Mouse (Mus musculus): ENCODE data around the gene Prph.
"Not testable (repeated sequence)": the region's sequence is repeated elsewhere in the genome, so short reads cannot be mapped to it uniquely, and the experiment has no call there.

The Prph gene

DNA sequence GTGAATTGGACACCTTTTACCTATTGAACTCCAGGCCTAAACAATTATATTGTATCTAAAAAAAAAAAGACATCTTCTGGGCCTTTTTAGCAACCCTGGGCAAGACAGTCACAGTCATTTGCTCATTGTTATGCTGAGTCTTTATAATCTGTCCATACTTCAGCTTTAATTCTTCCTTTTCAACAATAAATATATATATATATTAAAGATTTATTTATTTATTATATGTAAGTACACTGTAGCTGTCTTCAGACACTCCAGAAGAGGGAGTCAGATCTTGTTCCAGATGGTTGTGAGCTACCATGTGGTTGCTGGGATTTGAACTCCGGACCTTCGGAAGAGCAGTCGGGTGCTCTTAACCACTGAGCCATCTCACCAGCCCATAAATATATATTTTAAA, 21.0 kb downstream of the Prph start:
- DNase-seq (ENCODE audit: low read depth): not testable (repeated sequence)

DNA sequence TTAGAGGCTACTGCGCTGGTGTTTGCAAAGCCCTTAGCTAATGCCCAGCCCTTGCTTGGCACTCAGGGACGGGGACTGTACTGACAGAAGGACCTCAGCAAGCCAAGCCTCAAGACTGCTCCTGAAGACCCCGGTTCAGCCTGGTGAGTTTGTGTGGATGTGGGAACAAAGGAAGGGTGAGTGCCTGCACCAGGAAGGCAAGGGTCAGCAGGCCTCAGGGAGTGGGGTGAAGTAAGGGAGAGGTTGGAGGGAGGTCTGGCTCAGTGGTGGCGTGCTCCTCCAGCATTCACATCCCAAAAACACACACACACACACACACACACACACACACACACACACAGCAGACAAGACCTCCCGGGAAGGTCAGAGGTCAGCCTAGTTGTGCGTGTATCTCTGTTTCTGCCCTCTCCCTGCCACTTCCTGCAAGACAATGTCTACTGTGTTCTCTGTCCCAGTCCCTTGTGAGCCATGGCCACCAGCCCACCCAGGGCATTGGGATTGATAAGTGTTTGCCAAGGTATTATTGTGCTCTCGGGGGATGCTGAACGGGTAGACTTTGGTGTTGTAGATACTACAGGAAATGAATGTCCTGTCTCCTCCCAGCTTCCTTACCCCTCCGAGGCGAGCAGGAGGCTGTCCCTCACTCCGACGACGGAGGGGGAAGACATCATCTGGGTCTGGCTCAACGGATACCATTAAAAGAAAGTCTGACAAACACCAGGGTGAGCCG, 23.4 kb downstream of the Prph start:
- no peak for DNase-seq (ENCODE audit: low read depth)

DNA sequence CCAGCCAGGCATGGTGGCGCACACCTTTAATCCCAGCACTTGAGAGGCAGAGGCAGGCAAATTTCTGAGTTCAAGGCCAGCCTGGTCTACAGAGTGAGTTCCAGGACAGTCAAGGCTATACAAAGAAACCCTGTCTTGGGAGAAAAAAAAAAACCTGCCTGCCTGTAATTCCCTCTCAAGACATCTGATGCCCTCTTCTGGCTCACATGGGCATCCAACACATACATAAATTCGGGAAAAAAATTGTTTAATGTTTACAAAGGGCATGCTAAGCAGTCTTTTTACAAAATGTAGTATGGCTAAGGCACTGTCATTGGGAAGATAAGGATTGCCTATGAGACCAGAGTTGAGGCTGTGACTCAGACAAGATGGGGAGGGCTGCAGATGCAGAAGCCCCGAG, 24.8 kb downstream of the Prph start:
- DNase-seq (ENCODE audit: low read depth): peak; percentile 28

DNA sequence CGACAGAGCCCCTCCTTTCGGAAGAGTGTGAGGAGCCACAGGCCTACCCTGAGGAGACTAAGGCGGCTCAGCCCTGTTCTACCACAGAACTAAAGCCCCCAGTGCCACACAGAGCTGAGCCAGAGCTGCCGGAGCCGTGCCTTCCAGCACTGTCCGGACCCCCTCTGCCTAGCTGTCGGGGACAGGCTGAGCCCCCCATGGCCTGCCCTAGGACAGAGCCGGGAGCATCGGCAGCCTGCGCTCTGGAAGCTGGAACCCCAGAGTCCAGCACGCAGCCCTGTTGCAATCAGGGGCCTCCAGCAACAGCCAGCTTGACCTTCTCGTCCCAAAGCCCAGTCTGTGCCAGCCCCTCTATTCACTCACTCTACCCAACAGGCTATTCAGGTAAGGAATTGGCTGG, 27.3 kb downstream of the Prph start:
- no peak for DNase-seq (ENCODE audit: low read depth)

DNA sequence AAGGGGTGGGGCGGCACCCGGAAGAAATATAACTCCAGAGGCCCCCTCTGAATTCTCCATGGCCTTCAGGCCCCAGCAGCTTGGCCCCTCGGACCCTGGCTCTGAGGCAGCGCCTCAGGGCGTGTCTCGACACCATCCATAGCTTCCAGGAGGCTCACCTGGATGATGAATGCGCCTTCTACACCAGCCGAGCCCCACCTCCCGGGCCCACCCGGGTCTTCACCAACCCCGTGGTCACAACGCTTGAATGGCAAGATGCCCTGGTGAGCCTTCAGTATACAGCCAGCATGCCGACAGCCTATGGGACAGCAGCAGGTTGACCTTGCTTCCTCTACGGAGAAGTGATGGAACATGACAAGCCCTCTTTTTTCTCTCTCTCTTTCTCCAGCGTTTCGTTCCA, 27.9 kb downstream of the Prph start:
- DNase-seq (ENCODE audit: low read depth): no peak

DNA sequence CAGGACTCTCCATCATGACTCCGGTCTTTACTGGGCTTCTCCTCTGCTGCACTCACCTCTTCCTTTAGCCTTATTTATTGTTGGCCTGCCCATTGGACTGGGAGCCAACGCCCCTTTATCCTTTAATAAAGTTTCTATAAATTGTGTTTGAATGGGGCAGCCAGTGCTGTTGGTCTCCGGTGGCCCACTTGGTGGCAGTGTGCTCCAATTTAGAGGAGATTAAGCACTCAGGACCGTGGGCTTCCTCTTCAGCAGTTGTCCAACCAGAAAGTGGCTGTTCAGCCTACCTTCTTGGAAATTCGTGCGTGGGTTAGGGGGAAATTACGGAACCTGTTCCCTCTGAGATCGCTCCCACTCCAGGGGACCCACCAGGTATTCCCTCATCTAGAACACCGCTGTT, 28.3 kb downstream of the Prph start:
- DNase-seq (ENCODE audit: low read depth): peak; percentile 68

DNA sequence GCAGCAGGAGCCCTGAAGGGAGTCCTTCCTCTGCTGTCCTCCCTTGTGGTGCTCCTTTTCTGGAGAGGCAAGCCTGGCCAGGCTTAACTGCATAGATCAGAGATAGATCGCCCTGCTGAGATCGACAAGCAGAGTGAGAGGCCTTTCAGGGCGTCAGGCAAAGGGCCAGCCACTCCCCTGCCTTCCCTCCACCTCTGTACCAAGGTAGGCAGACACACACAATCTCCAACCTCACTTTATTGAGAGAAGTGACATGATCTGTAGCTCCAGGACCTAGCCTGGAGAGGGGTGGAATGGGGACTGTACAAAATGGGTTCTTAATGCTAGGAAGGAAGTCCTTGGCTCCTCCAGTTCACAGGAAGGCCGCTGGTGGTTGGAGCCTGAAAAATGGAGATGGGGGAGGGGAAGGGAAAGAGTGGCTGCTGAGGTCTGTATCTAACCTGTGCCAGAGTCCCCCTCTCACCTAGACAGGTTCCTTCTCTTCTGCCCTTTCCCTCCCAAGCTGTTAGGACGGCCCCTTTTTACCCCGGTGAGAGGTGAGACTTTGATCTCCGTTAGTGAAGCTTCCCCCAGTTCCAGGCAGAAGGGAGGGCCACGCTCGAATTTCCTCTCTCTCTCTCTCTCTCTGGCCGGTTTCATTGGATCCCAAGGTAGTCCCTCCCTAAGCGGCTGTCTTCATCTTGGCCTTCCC, 29.0 kb downstream of the Prph start:
- no peak for DNase-seq (ENCODE audit: low read depth)

DNA sequence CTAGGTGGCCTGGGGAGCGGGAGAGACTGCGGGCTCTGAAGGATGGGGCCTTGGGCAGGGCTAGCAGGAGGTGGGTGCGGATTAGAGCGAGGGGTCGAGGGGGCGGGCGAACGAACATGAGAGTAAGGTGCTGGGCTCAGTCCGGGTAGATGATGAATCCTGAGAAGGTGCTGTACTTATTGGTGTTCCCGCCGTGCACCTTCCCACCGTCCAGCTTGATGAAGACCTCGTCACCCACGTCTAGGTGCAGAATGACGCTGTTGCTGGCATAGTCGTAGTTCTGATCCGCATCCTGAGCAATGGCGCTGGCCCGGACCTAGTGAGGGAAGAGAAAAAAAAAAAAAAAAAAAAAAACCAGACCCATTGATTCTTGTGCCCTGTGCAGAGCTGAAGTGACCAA, 29.6 kb downstream of the Prph start:
- no peak for DNase-seq (ENCODE audit: low read depth)

DNA sequence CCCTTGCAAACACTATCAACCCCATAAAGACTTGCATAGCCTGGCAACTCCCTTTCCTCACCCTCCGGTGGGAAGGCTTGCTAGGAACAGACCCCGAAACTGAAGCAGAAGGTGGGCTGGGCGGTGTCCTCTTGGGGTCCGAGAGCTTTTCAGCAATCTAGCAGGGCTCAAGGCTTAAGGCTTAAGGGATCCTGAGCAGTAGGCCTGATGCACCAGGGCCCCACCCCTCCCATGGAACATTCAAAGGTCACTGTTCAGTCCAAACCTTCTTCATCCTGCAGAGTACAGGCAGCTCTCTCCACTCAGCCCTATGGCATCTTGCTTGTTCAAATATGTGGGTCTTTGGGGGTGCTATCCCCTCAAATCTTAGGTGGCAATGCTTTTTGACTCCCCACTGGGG, 31.0 kb downstream of the Prph start:
- no peak for DNase-seq (ENCODE audit: low read depth)

DNA sequence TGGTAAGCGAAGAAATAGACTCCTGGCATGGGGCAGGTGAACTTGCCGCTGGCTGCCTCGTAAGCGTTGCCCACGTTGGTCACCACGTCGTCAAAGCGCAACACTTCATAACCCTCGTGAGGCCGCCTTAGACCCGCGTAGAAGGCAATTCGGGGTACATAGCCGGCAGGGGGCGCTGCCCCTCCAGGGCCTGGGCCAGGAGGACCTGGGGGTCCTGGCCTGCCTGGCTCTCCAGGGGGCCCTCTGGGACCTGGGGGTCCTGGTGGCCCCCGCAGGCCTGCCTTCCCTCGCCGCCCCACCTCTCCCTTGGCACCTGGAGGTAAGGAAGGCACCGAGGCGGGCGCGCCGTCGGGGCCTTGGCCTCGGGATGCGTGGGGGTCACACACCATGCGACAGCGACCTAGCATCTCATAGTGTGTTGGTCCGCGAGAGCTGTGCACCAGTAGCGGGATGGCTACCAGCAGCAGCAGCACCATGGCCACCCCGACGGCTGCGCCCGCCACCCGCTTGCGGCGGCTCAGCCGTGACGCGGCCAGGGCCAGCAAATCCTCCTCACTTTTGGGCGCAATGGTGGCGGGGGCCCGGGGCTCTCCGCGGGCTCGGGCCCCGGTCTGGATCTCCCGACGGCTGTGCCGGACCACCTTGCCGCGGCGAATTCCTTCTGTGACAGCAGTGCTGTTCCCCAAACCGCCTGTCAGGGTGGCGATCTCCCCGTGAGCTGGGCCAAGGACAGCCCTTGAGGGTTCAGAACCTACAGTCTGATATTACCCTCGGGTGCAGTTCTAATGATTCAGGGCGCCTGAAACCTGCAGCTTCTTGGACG, 32.5 kb downstream of the Prph start, which contains the start of gene C1ql4:
C1ql4 (minus strand) TSS at position 565 of the 823 bp plus-strand sequence.
- DNase-seq (ENCODE audit: low read depth): no peak

DNA sequence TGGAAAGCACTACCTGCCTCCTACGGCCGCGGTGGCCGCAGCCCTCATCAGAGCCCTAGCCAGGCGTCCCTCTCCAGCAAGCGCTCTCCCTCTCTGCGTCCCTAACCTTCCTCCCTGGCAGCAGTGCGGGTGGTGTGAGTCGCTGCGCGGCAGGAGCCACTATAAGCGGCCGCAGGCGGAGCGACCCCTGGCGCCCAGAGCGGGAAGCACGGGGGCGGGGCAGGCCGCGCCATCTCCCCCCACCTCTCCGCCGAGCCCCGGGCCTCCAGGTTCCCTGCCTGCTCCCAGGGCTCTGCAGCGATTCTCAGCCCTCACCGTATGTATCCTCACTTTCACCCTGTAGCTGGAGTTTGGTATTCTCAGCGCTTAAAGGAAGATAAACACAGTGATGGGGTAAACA, 33.3 kb downstream of the Prph start:
- DNase-seq (ENCODE audit: low read depth): no peak

DNA sequence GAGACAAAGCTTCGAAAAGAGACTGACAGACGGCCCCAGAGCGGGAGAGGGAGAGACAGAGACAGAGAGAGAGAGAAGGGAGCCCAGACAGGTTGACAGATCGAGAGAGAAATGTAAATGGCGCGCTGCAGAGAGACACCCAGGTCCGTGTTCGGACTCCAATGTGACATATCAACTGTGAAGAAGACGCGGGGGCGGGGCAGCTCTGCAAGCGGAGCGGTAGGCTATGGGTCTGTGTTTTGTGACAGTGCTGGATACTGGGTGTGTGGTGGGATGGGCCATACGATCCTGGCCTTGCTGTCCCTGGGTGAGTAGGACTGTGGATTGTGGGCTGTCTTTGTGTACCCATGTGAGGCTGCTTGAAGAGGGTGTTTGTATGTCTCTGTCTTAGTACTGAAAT, 34.1 kb downstream of the Prph start:
- no peak for DNase-seq (ENCODE audit: low read depth)

DNA sequence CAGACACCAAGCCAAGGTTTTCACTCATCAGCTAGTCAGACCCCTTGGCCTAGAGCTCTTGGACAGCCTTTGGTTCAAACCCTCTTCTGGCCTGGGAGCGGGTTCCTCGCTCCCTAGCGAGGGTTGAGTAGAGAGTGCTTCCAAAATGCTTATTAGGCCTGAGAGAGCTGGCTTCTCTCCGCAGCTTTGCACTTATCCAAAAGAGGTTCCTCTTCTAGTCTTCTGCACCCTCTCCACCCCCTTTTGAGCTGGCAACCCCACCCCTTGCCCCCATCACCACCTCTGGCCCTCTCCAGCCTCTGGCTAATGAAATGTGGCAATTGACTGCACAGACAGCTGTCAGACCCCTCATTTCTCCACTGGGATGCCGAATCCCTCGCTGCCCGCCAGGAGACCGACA, 37.9 kb downstream of the Prph start, which contains the start of gene Dnajc22:
Dnajc22 (plus strand) TSS at position 301 of the 400 bp plus-strand sequence.
- no peak for DNase-seq (ENCODE audit: low read depth)

DNA sequence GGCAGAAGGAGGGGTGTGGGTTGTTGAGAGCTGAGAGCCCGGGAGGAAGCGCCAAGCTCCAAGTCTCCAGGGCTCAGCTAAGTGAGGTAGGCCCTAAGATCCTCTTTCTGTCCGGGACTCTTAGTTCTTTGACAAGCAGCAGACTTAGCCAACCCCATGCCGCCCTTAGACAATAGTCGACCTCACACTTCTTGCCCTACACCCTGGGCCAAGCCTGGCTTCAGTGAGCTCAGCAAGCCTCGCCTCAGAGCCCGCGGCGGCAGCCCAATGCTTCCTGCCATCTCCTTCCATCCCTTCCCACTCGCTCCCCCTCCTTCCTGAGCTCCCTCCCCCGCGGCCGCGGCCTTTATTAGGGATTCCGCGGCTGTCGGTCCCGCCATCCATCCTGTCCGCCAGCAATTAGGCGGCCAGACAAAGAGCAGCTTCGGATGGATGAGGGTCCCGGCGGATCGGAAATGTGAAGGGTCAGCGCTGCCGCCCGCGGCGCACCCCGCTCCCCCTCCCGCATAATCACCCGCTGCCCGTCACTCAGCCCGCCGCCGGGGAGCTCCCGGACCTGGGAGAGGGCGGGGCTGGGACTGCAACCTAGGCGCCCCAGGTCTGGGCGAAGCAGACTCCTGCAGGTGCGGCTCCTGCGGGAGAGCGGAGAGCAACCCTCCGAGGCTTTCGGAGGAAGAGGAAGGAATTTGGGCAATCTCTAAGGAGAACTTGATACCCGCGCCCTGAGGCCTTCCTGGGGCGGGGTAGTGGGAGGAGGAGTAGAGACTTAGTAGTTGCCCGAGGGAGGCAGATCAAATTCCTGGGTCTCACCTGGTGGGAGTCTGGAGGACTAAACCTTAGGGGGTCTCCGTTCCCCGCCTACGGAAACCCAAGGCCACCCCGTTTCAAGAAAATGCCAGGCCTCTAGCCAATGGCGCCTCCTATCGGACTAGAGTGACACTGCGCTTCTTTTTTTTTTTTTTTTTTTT, 38.6 kb downstream of the Prph start:
- no peak for DNase-seq (ENCODE audit: low read depth)

DNA sequence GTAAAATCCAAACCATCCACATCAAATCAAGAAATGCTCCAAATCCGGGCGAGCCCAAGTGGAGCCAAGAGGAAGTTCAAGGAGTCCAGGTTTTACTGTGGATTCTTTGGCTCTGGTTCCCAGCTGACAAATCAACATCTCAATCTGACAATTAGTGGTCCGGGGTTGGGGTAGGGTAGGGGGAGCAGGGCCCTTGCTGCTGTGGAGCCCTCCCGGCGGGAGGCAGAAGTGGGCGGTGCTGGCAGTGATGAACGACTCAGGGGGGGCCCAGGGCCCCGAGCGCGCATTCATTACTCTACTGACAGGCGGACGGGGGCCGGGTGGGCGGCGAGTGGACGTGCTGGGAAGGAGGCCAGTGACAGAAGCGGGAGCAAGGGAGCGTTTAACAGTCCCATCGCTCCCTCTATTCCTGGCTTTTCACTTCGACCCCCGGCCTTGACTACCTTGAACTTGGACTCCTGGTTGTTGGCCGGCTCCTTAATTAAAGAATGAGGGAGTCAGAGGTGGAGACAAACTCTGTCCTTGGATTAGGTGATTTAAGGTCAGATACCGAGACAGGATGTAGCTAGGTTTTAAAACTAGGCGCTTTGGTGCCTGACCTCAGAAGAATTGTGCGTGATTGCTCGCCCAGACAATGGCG, 39.8 kb downstream of the Prph start:
- DNase-seq (ENCODE audit: low read depth): no peak

DNA sequence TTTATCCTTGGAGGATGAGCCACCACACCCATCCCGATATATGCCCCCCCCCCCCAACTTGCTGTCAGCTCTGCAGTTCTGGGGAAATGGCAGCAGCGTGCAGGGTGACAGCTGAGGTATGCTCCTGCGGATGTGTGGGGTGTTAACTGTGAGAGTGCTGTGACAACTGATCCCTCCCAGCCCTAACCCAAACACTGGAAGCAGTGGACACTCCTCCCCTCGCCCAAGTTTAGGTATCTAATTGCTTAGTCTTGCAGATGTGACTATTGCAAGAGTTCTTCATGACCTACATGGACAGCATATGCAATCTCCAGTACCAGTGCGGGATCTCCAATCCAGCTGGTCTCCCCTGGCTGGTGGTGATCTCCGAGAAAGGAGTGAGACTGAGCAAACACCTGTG, 40.4 kb downstream of the Prph start:
- no peak for DNase-seq (ENCODE audit: low read depth)

DNA sequence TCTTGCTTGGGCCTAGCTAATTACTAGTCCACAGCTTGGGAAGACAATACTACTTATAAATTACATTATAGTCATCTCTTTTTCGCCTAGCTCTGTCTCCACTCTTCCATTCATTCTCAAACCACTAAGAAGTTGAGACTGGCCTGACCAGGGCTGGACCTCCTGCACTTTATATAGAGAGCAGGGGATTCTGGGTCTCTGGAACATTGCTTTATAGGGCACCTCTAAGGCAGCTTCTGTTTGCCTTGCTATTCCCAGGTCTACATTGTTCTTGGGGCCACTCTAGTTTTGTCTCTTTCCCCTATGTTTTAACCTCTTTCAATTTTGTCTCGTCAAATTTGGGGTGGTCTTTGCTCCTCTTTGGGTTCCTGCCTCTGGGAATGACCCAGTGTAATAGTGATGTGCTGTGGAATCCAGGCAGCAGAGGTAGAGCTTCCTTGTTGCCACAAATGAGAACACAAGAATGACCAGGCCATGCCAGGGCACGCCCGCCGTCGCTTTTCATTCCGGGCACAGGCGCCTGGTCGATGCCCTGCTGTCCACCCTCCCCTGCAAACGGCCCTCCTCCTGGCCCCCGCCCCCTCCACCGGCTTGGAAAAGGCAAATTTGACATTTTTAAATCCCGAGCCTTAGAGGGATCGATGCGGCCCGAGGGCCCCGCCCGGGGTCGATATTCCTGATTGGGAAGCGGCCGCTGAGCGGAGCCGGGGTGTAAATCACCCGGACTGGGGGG, 41.3 kb downstream of the Prph start:
- no peak for DNase-seq (ENCODE audit: low read depth)

DNA sequence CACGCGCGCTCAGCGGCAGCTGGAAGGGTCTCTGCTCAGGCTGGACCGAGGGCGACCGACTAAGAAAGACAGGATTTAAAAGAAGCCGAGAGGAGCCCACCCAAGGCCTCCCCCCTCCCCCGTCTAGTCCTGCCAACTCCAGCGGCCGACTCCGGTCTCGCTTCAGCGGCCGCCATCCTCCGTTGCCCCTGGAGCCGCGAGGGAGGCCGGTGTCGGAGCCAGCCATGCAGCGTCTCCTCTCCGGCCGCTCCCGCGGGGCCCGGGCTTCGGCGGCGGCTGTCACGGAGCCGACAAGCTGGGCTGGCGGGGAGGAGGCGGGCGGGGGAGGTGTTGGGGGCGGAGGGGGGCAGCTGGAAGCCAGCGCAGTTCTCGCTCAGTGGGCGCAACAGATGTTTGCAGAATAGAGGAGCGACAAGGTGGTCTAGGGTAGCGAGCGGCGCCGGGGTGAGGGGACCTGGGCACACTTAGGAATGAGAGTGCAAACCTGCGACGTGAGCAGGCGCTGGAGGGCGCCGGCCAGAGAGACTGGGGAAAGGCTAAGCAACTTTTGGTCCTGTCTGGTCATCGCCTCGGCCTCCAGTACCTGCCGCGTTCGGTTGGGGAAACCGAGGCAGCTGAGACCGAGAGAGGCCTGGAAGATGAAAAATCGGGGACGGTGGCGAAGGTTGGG, 42.0 kb downstream of the Prph start:
- no peak for DNase-seq (ENCODE audit: low read depth)

DNA sequence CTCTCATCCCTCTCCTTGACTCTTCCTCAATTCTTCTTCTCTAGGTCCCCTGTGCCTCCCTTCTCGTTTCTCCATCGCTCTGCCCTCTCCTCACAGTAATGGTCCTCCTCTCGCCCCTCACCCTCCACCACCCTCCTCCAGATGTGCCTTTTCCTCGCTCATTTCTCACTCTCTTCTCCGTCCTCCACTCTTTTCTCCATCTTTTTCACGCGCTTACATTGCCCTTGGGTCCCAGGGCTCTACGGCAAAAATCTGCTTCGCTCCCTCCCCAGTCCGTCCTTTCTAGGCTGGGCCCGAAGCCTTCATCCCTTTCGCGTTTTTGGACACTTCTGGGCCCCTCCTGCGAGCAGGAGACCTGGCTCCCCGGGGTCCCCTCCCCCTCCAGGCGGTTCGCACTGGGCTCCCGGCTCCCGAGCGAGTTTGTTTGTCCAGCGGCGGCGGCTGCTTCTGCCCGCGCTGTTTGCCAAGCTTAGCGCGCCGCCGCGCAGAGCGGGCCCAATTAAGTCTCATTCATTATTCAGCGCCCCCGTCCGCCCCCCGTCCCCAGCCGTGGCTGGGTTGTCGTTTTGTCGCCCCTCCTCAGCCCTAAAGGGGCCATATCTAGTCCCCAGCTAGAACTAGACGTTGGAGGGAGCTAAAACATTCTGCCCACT, 43.0 kb downstream of the Prph start:
- DNase-seq (ENCODE audit: low read depth): no peak

Measured in 416B (cell line).